Mouse (Mus musculus) CH12F3 (cell line): Measurements from ENCODE around the gene Rab3d.
"Not testable (repeated sequence)": the region's sequence is repeated elsewhere in the genome, so short reads cannot be mapped to it uniquely, and the experiment has no call there.

Experiments
- in situ Hi-C: fragments of 300-500 bp; cut with MboI; formaldehyde crosslinking; loops from 2 replicates; pipeline ENCODE4 v1.14.3; 2020; ENCODE audit warnings: low sequenced_read_pairs

The Rab3d gene

GRCm38 (mm10) chr9:21909474-21910223 is 8.3 kb downstream of the Rab3d start:
- in situ Hi-C loops, result no loop called here

- in situ Hi-C loops, result no loop called here
These were observed 9.8 kb downstream of the Rab3d start for GRCm38 (mm10) chr9:21908216-21908615.

DNA sequence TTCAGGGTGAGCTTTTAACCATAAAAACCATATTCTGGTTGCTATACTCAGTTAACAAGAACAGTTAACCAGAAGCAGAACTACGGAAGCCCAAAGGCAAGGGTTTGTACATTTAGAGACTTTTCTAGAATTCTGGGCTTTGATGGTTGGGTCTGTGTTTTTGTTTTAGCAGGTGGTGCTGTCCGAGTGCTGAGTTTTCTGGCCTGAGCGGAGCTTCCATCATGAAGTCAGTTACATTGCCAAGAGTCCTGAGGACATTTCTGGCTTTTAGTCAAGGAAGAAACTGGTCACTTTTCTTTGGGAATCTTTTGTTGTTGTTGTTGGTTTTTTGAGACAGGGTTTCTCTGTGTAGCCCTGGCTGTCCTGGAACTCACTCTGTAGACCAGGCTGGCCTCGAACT is 14.0 kb downstream of the Rab3d start:
- in situ Hi-C loops, result no loop called here

GRCm38 (mm10) chr9:21901223-21901820 is 16.7 kb downstream of the Rab3d start:
- in situ Hi-C loops, result no loop called here

DNA sequence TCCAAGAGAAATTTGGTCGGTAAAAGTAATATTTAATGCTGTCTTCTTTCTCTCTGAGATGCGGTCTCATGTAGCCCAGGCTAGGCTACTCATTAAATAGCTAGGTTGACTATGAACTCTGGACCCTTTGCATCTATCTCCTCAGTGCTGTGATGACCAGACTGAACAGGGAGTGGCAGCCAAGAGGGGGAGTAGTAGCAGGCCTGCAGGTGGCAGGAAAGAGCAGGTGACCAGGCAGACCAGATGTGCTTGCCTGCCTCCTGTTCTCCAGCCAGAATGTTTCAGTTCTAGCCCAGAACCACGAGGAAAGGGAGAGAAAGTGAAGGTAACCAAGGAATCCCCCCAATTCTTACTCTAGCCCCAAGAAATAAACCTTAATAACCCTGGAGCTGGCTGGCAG is 28.8 kb downstream of the Rab3d start:
- in situ Hi-C loops, result no loop called here

DNA sequence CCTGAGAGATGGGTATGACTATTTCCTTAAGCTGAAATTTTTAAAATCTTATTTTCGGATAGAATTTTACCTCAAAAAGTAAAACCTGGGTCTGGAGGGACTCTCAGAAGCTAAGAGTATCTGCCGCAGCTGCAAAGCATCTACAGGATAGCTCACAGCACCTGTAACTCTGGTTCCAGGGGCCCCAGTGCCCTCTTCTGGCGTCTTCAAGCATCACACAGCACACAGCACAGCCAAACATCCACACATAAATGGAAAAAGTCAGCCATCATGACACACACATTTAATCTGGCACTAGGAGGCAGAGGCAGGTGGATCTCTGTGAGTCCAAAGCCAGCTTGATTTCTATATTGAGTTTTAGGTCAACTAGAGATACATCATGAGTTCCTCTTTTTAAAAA is 41.4 kb downstream of the Rab3d start:
- in situ Hi-C loops, result no loop called here

DNA sequence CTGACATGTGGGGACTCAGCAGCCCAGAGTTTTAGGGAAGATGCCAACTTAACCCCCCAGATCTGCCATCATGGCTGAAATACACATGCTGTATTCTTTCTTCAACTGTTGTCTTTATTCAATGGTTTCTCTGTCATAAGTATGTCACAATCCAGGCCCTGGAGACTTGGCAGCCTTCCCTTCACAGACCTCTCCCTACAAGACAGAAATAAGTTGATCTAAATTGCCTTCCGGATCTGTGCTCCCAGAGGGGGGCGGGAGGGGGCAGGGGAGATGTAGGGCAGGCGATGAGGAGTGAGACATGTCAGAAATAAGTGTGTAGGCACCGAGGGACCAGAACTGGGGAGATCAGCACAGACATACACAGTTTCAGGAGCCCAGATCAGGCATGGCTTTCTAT is 45.8 kb downstream of the Rab3d start:
- in situ Hi-C loops, result no loop called here

- in situ Hi-C loops, result no loop called here
These were observed 47.0 kb downstream of the Rab3d start for GRCm38 (mm10) chr9:21870879-21871524.

- in situ Hi-C loops, result not testable (repeated sequence)
These were observed 48.7 kb downstream of the Rab3d start for GRCm38 (mm10) chr9:21869290-21869689.

- in situ Hi-C loops, result no loop called here
These were observed 50.3 kb downstream of the Rab3d start for GRCm38 (mm10) chr9:21867726-21868125.

- in situ Hi-C loops, result no loop called here
These were observed 51.4 kb downstream of the Rab3d start for GRCm38 (mm10) chr9:21866641-21867040.

DNA sequence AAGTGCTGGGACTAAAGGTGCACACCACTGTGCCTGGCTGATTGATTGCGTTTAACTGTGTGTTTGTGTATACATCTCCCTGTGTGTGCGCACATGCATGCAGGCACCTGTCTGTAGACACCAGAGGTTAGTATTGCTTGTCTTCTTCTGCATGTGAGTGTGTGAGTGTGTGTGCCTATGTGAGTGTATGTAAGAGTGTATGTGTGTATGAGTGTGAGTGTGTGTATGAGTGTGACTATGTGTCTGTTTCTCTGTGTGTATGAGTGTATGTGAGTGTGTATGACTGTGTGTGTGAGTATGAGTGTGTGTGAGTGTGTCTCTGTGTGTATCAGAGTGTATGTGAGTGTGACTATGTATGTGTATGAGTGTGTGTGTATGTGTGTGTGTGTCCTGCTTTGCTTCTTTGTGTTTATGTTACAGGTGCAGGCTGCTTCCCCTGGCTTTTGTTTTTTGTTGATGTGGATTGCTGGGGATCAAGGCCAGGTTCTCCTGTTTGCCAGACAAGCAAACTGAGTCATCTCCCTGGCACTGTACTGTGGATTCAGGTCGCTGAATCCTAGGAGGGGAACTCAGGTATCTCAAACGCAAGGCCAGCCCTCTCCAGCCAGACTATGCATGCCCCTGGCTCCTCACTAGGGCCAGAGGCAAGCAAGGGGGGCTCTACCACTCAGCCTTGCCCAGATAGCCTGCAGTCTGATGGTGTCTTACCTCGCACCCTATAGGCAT is 52.2 kb downstream of the Rab3d start:
- in situ Hi-C loops, result no loop called here

- in situ Hi-C loops, result no loop called here
These were observed 55.8 kb downstream of the Rab3d start for GRCm38 (mm10) chr9:21862181-21862580.

DNA sequence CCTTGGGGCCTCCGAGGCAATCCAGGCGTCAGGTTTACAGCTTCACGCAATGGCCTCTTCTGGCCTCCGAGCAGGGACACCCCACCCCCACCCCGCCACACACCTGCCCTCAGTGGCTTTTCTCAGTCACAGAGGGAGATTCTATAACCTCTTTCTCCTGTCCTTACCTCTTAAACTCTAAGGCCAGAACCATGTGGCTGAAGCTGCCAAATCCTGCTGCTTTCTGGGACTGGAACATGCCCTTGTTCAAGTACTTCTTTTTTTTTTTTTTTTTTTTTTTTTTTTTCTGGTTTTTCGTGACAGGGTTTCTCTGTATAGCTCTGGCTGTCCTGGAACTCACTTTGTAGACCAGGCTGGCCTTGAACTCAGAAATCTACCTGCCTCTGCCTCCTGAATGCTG is 57.6 kb downstream of the Rab3d start:
- in situ Hi-C loops, result not testable (repeated sequence)

DNA sequence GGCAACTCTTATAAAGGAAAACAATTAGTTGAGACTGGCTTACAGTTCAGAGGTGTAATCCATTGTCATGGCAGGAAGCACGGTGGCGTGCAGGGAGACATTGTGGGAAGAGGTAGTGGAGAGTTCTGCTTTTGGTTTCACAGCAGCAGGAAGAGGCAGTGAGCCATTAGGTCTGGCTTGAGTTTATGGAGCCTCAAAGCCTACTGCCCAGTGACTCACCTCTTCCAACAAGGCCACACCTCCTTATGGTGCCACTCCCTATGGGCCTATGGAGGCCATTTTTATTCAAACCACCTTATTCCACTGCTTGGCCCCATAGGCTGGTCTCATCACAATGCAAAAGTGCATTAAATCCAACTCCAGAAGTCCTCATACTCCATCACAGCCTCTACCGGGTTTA is 58.4 kb downstream of the Rab3d start:
- in situ Hi-C loops, result no loop called here

DNA sequence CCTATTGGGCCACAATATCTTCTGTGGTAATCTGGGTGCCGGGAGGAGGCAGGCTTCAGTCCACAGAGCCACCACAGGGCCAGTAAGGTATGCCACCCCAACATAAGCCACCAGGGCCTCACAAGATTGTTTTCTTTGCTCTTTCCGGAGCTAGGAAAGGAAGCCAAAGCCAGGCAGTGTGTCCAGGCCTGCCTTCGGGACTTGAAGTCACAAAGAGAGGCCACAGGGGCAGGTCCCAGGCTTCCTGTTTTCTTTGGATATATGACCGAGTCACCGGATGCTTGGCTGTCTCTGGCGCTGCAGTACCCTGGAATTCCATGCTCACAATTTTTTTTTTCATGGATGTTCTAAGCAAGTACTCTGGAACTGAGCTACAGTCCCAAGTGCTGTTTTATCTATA is 59.9 kb downstream of the Rab3d start:
- in situ Hi-C loops, result no loop called here

GRCm38 (mm10) chr9:21857501-21857900 is 60.5 kb downstream of the Rab3d start:
- in situ Hi-C loops, result no loop called here
